Mouse (Mus musculus) layer of hippocampus, postnatal 10 days (tissue): ENCODE measurements around the gene Usp35. TPM values are rescaled to one million over a fixed set of nuclear protein-coding genes. Genes with fewer than 3 reads are reported as not detected.

Experiments used
- DNase-seq, 2 experiments: peaks; one replicate each; pipeline ENCODE4 v3.0.0; 2021; ENCODE audit warnings: low spot score in 2 of 2
- total RNA-seq, 2 experiments: library from RNA; stranded (reverse); gene quantifications; 2 replicates each; pipeline ENCODE4 v1.2.3; 2021

The Usp35 gene
- total RNA-seq, 2 experiments from 2014 or later, result 10.8 to 14.0 TPM

- no peak for DNase-seq
These were observed 16.2 kb downstream of the Usp35 start for GRCm38 (mm10) chr7:97315656-97316055.

GRCm38 (mm10) chr7:97314646-97315045 lies 17.2 kb downstream of the Usp35 start:
- no peak for DNase-seq

GRCm38 (mm10) chr7:97313364-97313995 lies 18.3 kb downstream of the Usp35 start:
- DNase-seq, result no peak

- no peak for DNase-seq
These were observed 19.0 kb downstream of the Usp35 start for GRCm38 (mm10) chr7:97312856-97313255.

- no peak for DNase-seq
These were observed 19.6 kb downstream of the Usp35 start for GRCm38 (mm10) chr7:97312196-97312595.

- DNase-seq, result no peak
These were observed 20.2 kb downstream of the Usp35 start for GRCm38 (mm10) chr7:97311620-97312019.

GRCm38 (mm10) chr7:97310341-97310635 lies 21.5 kb downstream of the Usp35 start:
- DNase-seq, result peak in 1 of 2 experiments; percentile 1

GRCm38 (mm10) chr7:97309461-97310340 lies 22.1 kb downstream of the Usp35 start:
- DNase-seq, result peak; percentile 2 to 9

GRCm38 (mm10) chr7:97307546-97307945 lies 24.3 kb downstream of the Usp35 start:
- peak; percentile 1 to 9 for DNase-seq

GRCm38 (mm10) chr7:97306813-97307212 lies 25.0 kb downstream of the Usp35 start:
- no peak for DNase-seq

GRCm38 (mm10) chr7:97305206-97305605 lies 26.6 kb downstream of the Usp35 start:
- no peak for DNase-seq

GRCm38 (mm10) chr7:97304471-97304870 lies 27.3 kb downstream of the Usp35 start:
- DNase-seq, result no peak

- DNase-seq, result no peak
These were observed 28.2 kb downstream of the Usp35 start for GRCm38 (mm10) chr7:97303614-97304013.

GRCm38 (mm10) chr7:97302876-97303275 lies 28.9 kb downstream of the Usp35 start:
- DNase-seq, result no peak

- no peak for DNase-seq
These were observed 29.6 kb downstream of the Usp35 start for GRCm38 (mm10) chr7:97302261-97302660.

- DNase-seq, result no peak
These were observed 30.5 kb downstream of the Usp35 start for GRCm38 (mm10) chr7:97301321-97301720.

- DNase-seq, result no peak
These were observed 30.9 kb downstream of the Usp35 start for GRCm38 (mm10) chr7:97300914-97301313.

- no peak for DNase-seq
These were observed 32.9 kb downstream of the Usp35 start for GRCm38 (mm10) chr7:97298943-97299342.

GRCm38 (mm10) chr7:97298279-97298678 lies 33.5 kb downstream of the Usp35 start:
- no peak for DNase-seq

- DNase-seq, result peak; percentile 77 to 78
These were observed 34.4 kb downstream of the Usp35 start for GRCm38 (mm10) chr7:97297466-97297865.

- DNase-seq, result no peak
These were observed 34.8 kb downstream of the Usp35 start for GRCm38 (mm10) chr7:97296986-97297385.

GRCm38 (mm10) chr7:97271068-97271467 lies 60.8 kb downstream of the Usp35 start:
- no peak for DNase-seq

- DNase-seq, result no peak
These were observed 61.5 kb downstream of the Usp35 start for GRCm38 (mm10) chr7:97270367-97270766.
